Mouse (Mus musculus) C3H10T1/2 (cell line): ENCODE data around the gene Gm10337. TPM values are rescaled to one million over a fixed set of nuclear protein-coding genes. Genes with fewer than 3 reads are reported as not detected.

Experiments used
- polyA plus RNA-seq, 2 experiments: library from polyadenylated mRNA; unstranded; fragments of >200 nt; fragmentation: generic; extraction: Trizol; gene quantifications; one replicate each; pipeline ENCODE4 v1.2.1; 2012; ENCODE audit warnings: missing spikeins in 2 of 2

Gene Gm10337
- polyA plus RNA-seq = not detected

GRCm38 (mm10) chr15:102503447-102503846 lies at the start of gene Gm10337:
TSS of gene Gm10337 (plus strand) at chr15:102503722.

GRCm38 (mm10) chr15:102458904-102459317 lies 44.6 kb upstream of the Gm10337 start, which contains the start of gene Prr13:
TSS of gene Prr13 (plus strand) at chr15:102459028.

GRCm38 (mm10) chr15:102470183-102470604 lies 33.3 kb upstream of the Gm10337 start, which contains the start of gene Pcbp2:
TSS of gene Pcbp2 (plus strand) at chr15:102470539.

GRCm38 (mm10) chr15:102516728-102517404 lies 13.3 kb downstream of the Gm10337 start, which contains the start of gene Map3k12:
TSS of gene Map3k12 (minus strand) at chr15:102517064.

GRCm38 (mm10) chr15:102517976-102518858 lies 14.7 kb downstream of the Gm10337 start, which contains the start of gene Tarbp2:
TSS of gene Tarbp2 (plus strand) at chr15:102518192.

GRCm38 (mm10) chr15:102524892-102525485 lies 21.5 kb downstream of the Gm10337 start, which contains the start of gene Npff:
TSS of gene Npff (minus strand) at chr15:102524942.

Other genes starting within 250 kb of the Gm10337 start
- 100 to 1,000 TPM; 110 to 187 TPM for gene Rarg, start 246.2 kb upstream of the Gm10337 start, polyA plus RNA-seq
- under 1 TPM in 1 of 2 experiments, not detected in 1; 0.11 TPM for gene Gm9918, start 233.2 kb upstream of the Gm10337 start, polyA plus RNA-seq
- 100 to 1,000 TPM in 1 of 2 experiments, 10 to 100 TPM in 1; 92.5 to 106 TPM for gene Mfsd5, start 224.3 kb upstream of the Gm10337 start, polyA plus RNA-seq
- gene Espl1, start 207.5 kb upstream of the Gm10337 start, polyA plus RNA-seq = 10 to 100 TPM; 21.0 to 35.6 TPM
- 100 to 1,000 TPM; 724 to 828 TPM for gene Pfdn5, start 177.6 kb upstream of the Gm10337 start, polyA plus RNA-seq
- 100 to 1,000 TPM; 115 to 233 TPM for gene Myg1, start 172.0 kb upstream of the Gm10337 start, polyA plus RNA-seq
- 100 to 1,000 TPM in 1 of 2 experiments, 10 to 100 TPM in 1; 78.8 to 232 TPM for gene Aaas, start 153.0 kb upstream of the Gm10337 start, polyA plus RNA-seq
- under 1 TPM; 0.02 to 0.09 TPM for gene Sp7, start 136.5 kb upstream of the Gm10337 start, polyA plus RNA-seq
- gene Sp1, start 97.6 kb upstream of the Gm10337 start, polyA plus RNA-seq = 10 to 100 TPM in 1 of 2 experiments, 1 to 10 TPM in 1; 1.2 to 10.6 TPM
- gene Amhr2, start 58.4 kb upstream of the Gm10337 start, polyA plus RNA-seq = under 1 TPM; 0.02 to 0.65 TPM
- 100 to 1,000 TPM; 159 to 189 TPM for gene Prr13, start 44.7 kb upstream of the Gm10337 start, polyA plus RNA-seq
- gene Pcbp2, start 33.2 kb upstream of the Gm10337 start, polyA plus RNA-seq = 1,000 to 10,000 TPM in 1 of 2 experiments, 100 to 1,000 TPM in 1; 559 to 1,162 TPM
- gene Map3k12, start 13.3 kb downstream of the Gm10337 start, polyA plus RNA-seq = 10 to 100 TPM in 1 of 2 experiments, 1 to 10 TPM in 1; 4.4 to 17.8 TPM
- gene Tarbp2, start 14.5 kb downstream of the Gm10337 start, polyA plus RNA-seq = 100 to 1,000 TPM in 1 of 2 experiments, 10 to 100 TPM in 1; 49.0 to 127 TPM
- 1 to 10 TPM in 1 of 2 experiments, under 1 TPM in 1; 0.41 to 6.0 TPM for gene Npff, start 21.2 kb downstream of the Gm10337 start, polyA plus RNA-seq
- gene Gm28047, start 121.3 kb downstream of the Gm10337 start, polyA plus RNA-seq = under 1 TPM; 0.12 to 0.27 TPM
- gene Atf7, start 121.7 kb downstream of the Gm10337 start, polyA plus RNA-seq = 100 to 1,000 TPM in 1 of 2 experiments, 10 to 100 TPM in 1; 12.7 to 105 TPM
- 1,000 to 10,000 TPM; 1,163 to 1,165 TPM for gene Atp5g2, start 168.6 kb downstream of the Gm10337 start, polyA plus RNA-seq
- gene Calcoco1, start 218.5 kb downstream of the Gm10337 start, polyA plus RNA-seq = 100 to 1,000 TPM in 1 of 2 experiments, 1 to 10 TPM in 1; 8.6 to 105 TPM